Mouse (Mus musculus) lung, adult 2 months (tissue): ENCODE results near the gene Trpm8.

Experiments
- CTCF ChIP-seq: fragments of 200-500 bp; IDR thresholded peaks from 2 replicates; pipeline ENCODE4 v1.5.1; 2011; ENCODE audit warnings: mild to moderate bottlenecking, low read length, control low read depth; ENCODE audit not compliant: insufficient read depth
- POLR2A ChIP-seq: fragments of 200-500 bp; IDR thresholded peaks from 2 replicates; pipeline ENCODE4 v1.6.1; 2011; ENCODE audit warnings: low read depth, mild to moderate bottlenecking, control low read depth, low read length, borderline replicate concordance; ENCODE audit errors: extremely low read depth

GRCm38 (mm10) chr1:88301121-88302014, 23.9 kb downstream of the Trpm8 start:
- TF ChIP-seq CTCF (no peak), POLR2A (no peak)
